Mouse (Mus musculus) kidney, embryonic 16.5 days (tissue): ENCODE measurements around the gene Vps41. TPM values are rescaled to one million over a fixed set of nuclear protein-coding genes. Genes with fewer than 3 reads are reported as not detected.

Source experiments
- ATAC-seq: fragments of 200-750 bp; cut with Nextera tagmentation; 2 replicates; pipeline ENCODE4 v1.8.0; 2017; ENCODE audit warnings: moderate TSS enrichment; ENCODE audit not compliant: low FRiP score, low TSS enrichment
- H3K27ac ChIP-seq: fragments of 300-500 bp; sonication (generic); 2 replicates; pipeline ENCODE4 v1.5.1; 2014; ENCODE audit warnings: low read length
- H3K27me3 ChIP-seq: fragments of 300-500 bp; sonication (generic); 2 replicates; pipeline ENCODE4 v1.6.1; 2014; ENCODE audit warnings: low read length, control low read depth, mixed read lengths; ENCODE audit not compliant: insufficient read depth
- H3K36me3 ChIP-seq: fragments of 300-500 bp; sonication (generic); 2 replicates; pipeline ENCODE4 v1.6.1; 2014; ENCODE audit warnings: low read length, control low read depth, mixed read lengths; ENCODE audit not compliant: insufficient read depth
- H3K4me1 ChIP-seq: fragments of 300-500 bp; sonication (generic); 2 replicates; pipeline ENCODE4 v1.6.1; 2014; ENCODE audit warnings: low read length, control low read depth, mixed read lengths; ENCODE audit not compliant: insufficient read depth
- H3K4me2 ChIP-seq: fragments of 300-500 bp; sonication (generic); replicated peaks from 2 replicates; pipeline ENCODE4 v1.6.1; 2014; ENCODE audit warnings: low read depth, low read length
- H3K4me3 ChIP-seq: fragments of 300-500 bp; sonication (generic); 2 replicates; pipeline ENCODE4 v1.5.1; 2014; ENCODE audit warnings: mild to moderate bottlenecking, low read length
- H3K9ac ChIP-seq: fragments of 300-500 bp; sonication (generic); replicated peaks from 2 replicates; pipeline ENCODE4 v1.6.1; 2014; ENCODE audit warnings: low read length
- H3K9me3 ChIP-seq: fragments of 300-500 bp; sonication (generic); 2 replicates; pipeline ENCODE4 v1.6.1; 2016; ENCODE audit warnings: low read length, control low read depth
- WGBS: fragments of 180-500 bp; shearing (Covaris S2); extraction: QIAGEN DNeasy Blood & Tissue Kit; methylation state at CpG from one replicate; pipeline ENCODE4 v1.1.7; 2014; 5-methylcytosine and 5-hydroxymethylcytosine counted together
- polyA plus RNA-seq: library from polyadenylated mRNA; unstranded; fragments of >200 nt; fragmentation: Nextera tagmentation; extraction: Ambion mirVana; gene quantifications from 2 replicates; pipeline ENCODE4 v1.2.1, GENCODE M21; 2015

The Vps41 gene
- polyA plus RNA-seq, 1 experiment from 2014 or later = 70.1 TPM

- Histone ChIP-seq H3K4me2 (no peak overlapping the region), H3K36me3 (no peaks in the 10 kb centered on the region), H3K27me3 (no peaks in the 10 kb centered on the region), H3K27ac (no peak overlapping the region), H3K4me3 (no peak overlapping the region), H3K9me3 (no peaks in the 10 kb centered on the region), H3K4me1 (no peaks in the 10 kb centered on the region), H3K9ac (no peak overlapping the region)
- WGBS = 87% methylated on average over 4 of the region's 4 CpGs
- ATAC-seq = no peak
Observed at GRCm38 (mm10) chr13:18914774-18915173, 197.7 kb downstream of the Vps41 start.

Other genes starting within 250 kb of the Vps41 start
- 10.6 and 11.4 TPM in 2 replicates for gene Amph, start 230.9 kb downstream of the Vps41 start, polyA plus RNA-seq